ENCODE assay signal across 13 mouse cellular contexts in genomic region chr13:99235428-99236210, GRCm38 (mm10). TPM values are rescaled to one million over a fixed set of nuclear protein-coding genes. Genes with fewer than 3 reads are reported as not detected.
DNase-seq lines count a peak whose midpoint lies in the region; ATAC-seq and TF ChIP-seq lines count a peak whose summit lies in the region.
"Had no signal": no experiment of that assay in that cellular context is flagged by ENCODE, and none has a peak within 500 bp of the region (broad histone marks: within the 10 kb centered on the region; RNA-seq: fewer than 3 reads in every experiment).

No protein-coding gene starts in this region.

- no peak overlapping the region for H3K4me2 ChIP-seq in heart, embryonic 12.5 days
- no peak overlapping the region for H3K4me2 ChIP-seq in lung, embryonic 14.5 days
- no peak overlapping the region for H3K4me2 ChIP-seq in heart, embryonic 15.5 days
- H3K4me2 ChIP-seq in limb, embryonic 12.5 days = no peak overlapping the region
- H3K4me2 ChIP-seq: forebrain, embryonic 13.5 days; limb, embryonic 13.5 days had no signal

- TF ChIP-seq CTCF in lung, embryonic 14.5 days (IDR thresholded peaks at IDR 0.05; ENCODE audit: low read depth) = no peak

- WGBS in heart, embryonic 12.5 days = 60% methylated on average over 20 of the region's 20 CpGs
- 44% methylated on average over 20 of the region's 20 CpGs for WGBS in lung, embryonic 14.5 days
- 59% methylated on average over 20 of the region's 20 CpGs for WGBS in heart, embryonic 15.5 days
- 70% methylated on average over 20 of the region's 20 CpGs for WGBS in limb, embryonic 12.5 days

- no peaks in the 10 kb centered on the region for H3K9me3 ChIP-seq in heart, embryonic 12.5 days (replicated peaks)
- H3K9me3 ChIP-seq in lung, embryonic 14.5 days (ENCODE audit: low read depth, low read length) = no peaks in the 10 kb centered on the region
- H3K9me3 ChIP-seq in heart, embryonic 15.5 days (replicated peaks) = no peaks in the 10 kb centered on the region
- no peaks in the 10 kb centered on the region for H3K9me3 ChIP-seq in limb, embryonic 12.5 days
- H3K9me3 ChIP-seq: forebrain, embryonic 13.5 days; limb, embryonic 13.5 days had no signal

- H3K27me3 ChIP-seq in heart, embryonic 12.5 days (replicated peaks) = no peaks in the 10 kb centered on the region
- no peaks in the 10 kb centered on the region for H3K27me3 ChIP-seq in lung, embryonic 14.5 days (ENCODE audit: insufficient read depth, low read length)
- H3K27me3 ChIP-seq in heart, embryonic 15.5 days = no peaks in the 10 kb centered on the region
- no peaks in the 10 kb centered on the region for H3K27me3 ChIP-seq in limb, embryonic 12.5 days
- H3K27me3 ChIP-seq: forebrain, embryonic 13.5 days; limb, embryonic 13.5 days had no signal

- H3K27ac ChIP-seq in heart, embryonic 12.5 days (ENCODE audit: poor library complexity, severe bottlenecking) = peak overlapping the region; percentile 47
- peak overlapping the region; percentile 33; the same call in 1 of the 2 replicates for H3K27ac ChIP-seq in lung, embryonic 14.5 days (ENCODE audit: low read depth)
- H3K27ac ChIP-seq in heart, embryonic 15.5 days = peak overlapping the region; percentile 92
- H3K27ac ChIP-seq in limb, embryonic 12.5 days = peak overlapping the region; percentile 2; the same call in 1 of the 2 replicates
- H3K27ac ChIP-seq: forebrain, embryonic 13.5 days had no signal

- H3K4me1 ChIP-seq in heart, embryonic 12.5 days (replicated peaks) = peaks cover 44% of the 10 kb centered on the region
- H3K4me1 ChIP-seq in lung, embryonic 14.5 days (ENCODE audit: insufficient read depth) = peaks cover 27% of the 10 kb centered on the region
- peaks cover 52% of the 10 kb centered on the region for H3K4me1 ChIP-seq in heart, embryonic 15.5 days (replicated peaks)
- peaks cover 29% of the 10 kb centered on the region for H3K4me1 ChIP-seq in limb, embryonic 12.5 days (replicated peaks)

- no peak overlapping the region for H3K9ac ChIP-seq in heart, embryonic 12.5 days
- no peak overlapping the region for H3K9ac ChIP-seq in lung, embryonic 14.5 days
- H3K9ac ChIP-seq in heart, embryonic 15.5 days = no peak overlapping the region
- H3K9ac ChIP-seq in limb, embryonic 12.5 days (replicated peaks) = no peak overlapping the region
- H3K9ac ChIP-seq: forebrain, embryonic 13.5 days; limb, embryonic 13.5 days had no signal

- ATAC-seq in heart, embryonic 12.5 days (ENCODE audit: insufficient number of reproducible peaks, low FRiP score) = no peak
- peak; percentile 38 for ATAC-seq in lung, embryonic 14.5 days (ENCODE audit: insufficient read depth)
- ATAC-seq in heart, embryonic 15.5 days (replicated peaks; ENCODE audit: insufficient number of reproducible peaks, insufficient read depth, low FRiP score, low read depth) = no peak
- ATAC-seq in limb, embryonic 12.5 days (ENCODE audit: insufficient number of reproducible peaks, insufficient read depth, low FRiP score, low TSS enrichment, low read depth) = no peak
- ATAC-seq: forebrain, embryonic 13.5 days had no signal

- DNase-seq in heart, postnatal 25 days (ENCODE audit: low spot score) = no peak
- DNase-seq in lung, embryonic 14.5 days = peak; percentile 69
- no peak for DNase-seq in lung, postnatal 36 days
- no peak for DNase-seq in gastrocnemius, adult 18-20 months (ENCODE audit: low spot score)
- DNase-seq in cerebellum, postnatal 10 days = no peak
- DNase-seq: adrenal gland, adult 8-10 months; cerebellum, adult 11 months; retina, postnatal 1 day had no signal

- intact Hi-C loops in heart, postnatal 25 days (cut with DNase I) = loop anchor here (2.0 kb wide), 1 partner anchor 51 kb away; the partner anchor contains the start of gene Zfp366

- no peak overlapping the region for H3K4me3 ChIP-seq in heart, embryonic 12.5 days
- H3K4me3 ChIP-seq in lung, embryonic 14.5 days (ENCODE audit: low read depth, low read length) = no peak overlapping the region
- H3K4me3 ChIP-seq in heart, embryonic 15.5 days = no peak overlapping the region
- H3K4me3 ChIP-seq in limb, embryonic 12.5 days (replicated peaks) = no peak overlapping the region
- H3K4me3 ChIP-seq: forebrain, embryonic 13.5 days; limb, embryonic 13.5 days had no signal

- no peaks in the 10 kb centered on the region for H3K36me3 ChIP-seq in heart, embryonic 12.5 days
- H3K36me3 ChIP-seq in lung, embryonic 14.5 days (ENCODE audit: insufficient read depth) = no peaks in the 10 kb centered on the region
- no peaks in the 10 kb centered on the region for H3K36me3 ChIP-seq in heart, embryonic 15.5 days
- H3K36me3 ChIP-seq in limb, embryonic 12.5 days = no peaks in the 10 kb centered on the region
- H3K36me3 ChIP-seq: limb, embryonic 13.5 days had no signal

RNA-seq across cellular contexts. Expression of gene Zfp366, which starts 51.0 kb away (rescaled TPM):
- 0.12 and 0.36 TPM in 2 replicates for polyA plus RNA-seq in heart, embryonic 12.5 days (2016; fragmentation: Nextera tagmentation; extraction: Ambion mirVana)
- 10 to 100 TPM in 1 of 2 experiments, 1 to 10 TPM in 1; 8.9 to 11.6 TPM for total RNA-seq in heart, postnatal 25 days (2021)
- polyA plus RNA-seq in lung, embryonic 14.5 days (2014; fragmentation: Nextera tagmentation; extraction: Ambion mirVana) = 1.3 and 1.5 TPM in 2 replicates
- 0.58 and 0.62 TPM in 2 replicates for polyA plus RNA-seq in heart, embryonic 15.5 days (2015; fragmentation: Nextera tagmentation; extraction: Ambion mirVana)
- 0.38 and 0.49 TPM in 2 replicates for polyA plus RNA-seq in limb, embryonic 12.5 days (2016; fragmentation: Nextera tagmentation; extraction: Ambion mirVana)
- 1 to 10 TPM; 3.8 to 3.9 TPM for total RNA-seq in gastrocnemius, adult 18-20 months (2021)

Comparison
In these comparisons a context has a peak if more than half of its experiments do, and no peak if none do; other contexts are left out.
1. H3K27ac ChIP-seq: peak in every context shown above with its lines; median percentile 92 in heart, embryonic 15.5 days; 47 in heart, embryonic 12.5 days; 33 in lung, embryonic 14.5 days; 2 in limb, embryonic 12.5 days.